Mouse (Mus musculus) cortical plate, adult 2 months (tissue): Measurements from ENCODE around the gene Reep3.

Source experiments
- CTCF ChIP-seq: fragments of 200-500 bp; IDR thresholded peaks from 2 replicates; pipeline ENCODE4 v1.5.1; 2011; ENCODE audit warnings: mild to moderate bottlenecking, control low read depth, low read length; ENCODE audit not compliant: insufficient read depth; ENCODE audit errors: extremely low read depth
- POLR2A ChIP-seq: fragments of 200-500 bp; IDR thresholded peaks from 2 replicates; pipeline ENCODE4 v1.6.1; 2011; ENCODE audit warnings: mild to moderate bottlenecking, low read length, control low read depth; ENCODE audit not compliant: insufficient read depth; ENCODE audit errors: extremely low read depth

- TF ChIP-seq CTCF (no peak), POLR2A (no peak)
Measured at GRCm38 (mm10) chr10:67083446-67084166, 13.1 kb downstream of the Reep3 start.
